ENCODE assay signal across 19 mouse cellular contexts in the genomic region with DNA sequence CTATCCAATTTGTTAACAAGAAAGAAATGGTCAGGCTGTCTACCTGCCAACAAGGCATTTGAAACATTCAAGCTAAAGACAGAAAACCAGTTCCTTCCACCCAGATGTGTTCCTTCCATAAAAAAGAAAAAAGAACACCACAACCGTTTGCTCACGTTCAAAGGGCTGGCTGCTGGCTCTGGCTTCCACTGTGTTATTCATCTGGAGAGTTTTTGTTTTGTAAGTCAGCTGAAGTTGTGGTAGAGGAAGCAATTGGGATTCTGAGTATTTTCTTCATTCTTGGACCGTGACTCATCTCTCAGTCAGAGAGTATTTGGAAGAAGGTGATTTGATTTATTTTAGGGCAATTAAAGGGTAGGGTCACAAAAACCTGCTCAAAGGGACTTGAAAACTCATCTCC.
DNase-seq lines count a peak whose midpoint lies in the region; ATAC-seq and TF ChIP-seq lines count a peak whose summit lies in the region.
"Had no signal": no experiment of that assay in that cellular context is flagged by ENCODE, and none has a peak within 500 bp of the region (broad histone marks: within the 10 kb centered on the region; RNA-seq: fewer than 3 reads in every experiment).

No protein-coding gene starts in this region.

- H3K36me3 ChIP-seq in forebrain, embryonic 14.5 days (ENCODE audit: control insufficient read depth, insufficient read depth, low read length), result no peaks in the 10 kb centered on the region
- H3K36me3 ChIP-seq: embryonic facial prominence, embryonic 15.5 days; heart, embryonic 12.5 days; hindbrain, embryonic 15.5 days had no signal

- H3K9ac ChIP-seq in forebrain, embryonic 14.5 days (ENCODE audit: low read length), result no peak overlapping the region
- H3K9ac ChIP-seq: embryonic facial prominence, embryonic 15.5 days; forebrain, embryonic 13.5 days; heart, embryonic 12.5 days; hindbrain, embryonic 15.5 days had no signal

- H3K27ac ChIP-seq in embryonic fibroblast, embryonic 13.5 days (ENCODE audit: insufficient read depth, low read length), result peak overlapping the region; percentile 86
- H3K27ac ChIP-seq in forebrain, embryonic 14.5 days (ENCODE audit: low read depth, low read length), result no peak overlapping the region
- H3K27ac ChIP-seq: embryonic facial prominence, embryonic 15.5 days; forebrain, embryonic 13.5 days; hindbrain, embryonic 15.5 days had no signal

- TF ChIP-seq CTCF in embryonic fibroblast, embryonic 13.5 days (IDR thresholded peaks at IDR 0.05; ENCODE audit: borderline replicate concordance, insufficient read depth, low read length), result no peak

- H3K9me3 ChIP-seq in forebrain, embryonic 14.5 days (replicated peaks; ENCODE audit: control insufficient read depth, low read length), result no peaks in the 10 kb centered on the region
- H3K9me3 ChIP-seq: embryonic facial prominence, embryonic 15.5 days; forebrain, embryonic 13.5 days; heart, embryonic 12.5 days; hindbrain, embryonic 15.5 days had no signal

- H3K27me3 ChIP-seq in forebrain, embryonic 14.5 days (replicated peaks; ENCODE audit: control insufficient read depth, insufficient read depth, low read length), result no peaks in the 10 kb centered on the region
- H3K27me3 ChIP-seq: CH12.LX; embryonic facial prominence, embryonic 15.5 days; forebrain, embryonic 13.5 days; heart, embryonic 12.5 days; hindbrain, embryonic 15.5 days had no signal

- no peak overlapping the region for H3K4me3 ChIP-seq in embryonic fibroblast, embryonic 13.5 days (ENCODE audit: insufficient read depth, low read length)
- no peak overlapping the region for H3K4me3 ChIP-seq in forebrain, embryonic 14.5 days (ENCODE audit: low read depth, low read length)
- H3K4me3 ChIP-seq: embryonic facial prominence, embryonic 15.5 days; forebrain, embryonic 13.5 days; heart, embryonic 12.5 days; hindbrain, embryonic 15.5 days had no signal

- 59% methylated on average over 3 of the region's 3 CpGs for WGBS in forebrain, embryonic 14.5 days

- peak; percentile 87 for DNase-seq in 3T3-L1 (ENCODE audit: low read depth, low spot score)
- DNase-seq in Muller cell, postnatal 12 days (ENCODE audit: inconsistent ontology term), result peak; percentile 76
- DNase-seq in cerebellum, adult 9-10 months, result no peak
- no peak for DNase-seq in forebrain, embryonic 14.5 days (ENCODE audit: low spot score)
- DNase-seq in kidney, postnatal 14 days, result no peak
- DNase-seq: adrenal gland, postnatal 14 days; cerebellum, adult 2 months; cerebellum, postnatal 14 days; embryo, embryonic 11 days; gastrocnemius, postnatal 10 days; heart, postnatal 36 days; kidney, adult 2 months had no signal

- no peak for ATAC-seq in forebrain, embryonic 14.5 days
- ATAC-seq: forebrain, embryonic 13.5 days; intestine, embryonic 16.5 days had no signal

- peaks cover 26% of the 10 kb centered on the region for H3K4me1 ChIP-seq in embryonic fibroblast, embryonic 13.5 days (ENCODE audit: control insufficient read depth, insufficient read depth, low read length)
- no peaks in the 10 kb centered on the region for H3K4me1 ChIP-seq in forebrain, embryonic 14.5 days (ENCODE audit: control insufficient read depth, insufficient read depth, low read length)

- no peak overlapping the region for H3K4me2 ChIP-seq in forebrain, embryonic 14.5 days (ENCODE audit: low read length)
- H3K4me2 ChIP-seq: embryonic facial prominence, embryonic 15.5 days; forebrain, embryonic 13.5 days; heart, embryonic 12.5 days; hindbrain, embryonic 15.5 days had no signal

- no peak for TF ChIP-seq POLR2A in embryonic fibroblast, embryonic 13.5 days (IDR thresholded peaks at IDR 0.05; ENCODE audit: low read depth, low read length)

Comparison
In these comparisons a context has a peak if more than half of its experiments do, and no peak if none do; other contexts are left out.
1. DNase-seq: peak in 3T3-L1 (single experiment) and Muller cell, postnatal 12 days (single experiment); none in cerebellum, adult 9-10 months (single experiment), forebrain, embryonic 14.5 days (single experiment) and kidney, postnatal 14 days (single experiment).